Mouse (Mus musculus): ENCODE measurements around the gene Hsd17b1. TPM values are rescaled to one million over a fixed set of nuclear protein-coding genes. Genes with fewer than 3 reads are reported as not detected.

Hsd17b1 gene
- polyA plus RNA-seq, 1 experiment from 2014 or later = 0.28 TPM

DNA sequence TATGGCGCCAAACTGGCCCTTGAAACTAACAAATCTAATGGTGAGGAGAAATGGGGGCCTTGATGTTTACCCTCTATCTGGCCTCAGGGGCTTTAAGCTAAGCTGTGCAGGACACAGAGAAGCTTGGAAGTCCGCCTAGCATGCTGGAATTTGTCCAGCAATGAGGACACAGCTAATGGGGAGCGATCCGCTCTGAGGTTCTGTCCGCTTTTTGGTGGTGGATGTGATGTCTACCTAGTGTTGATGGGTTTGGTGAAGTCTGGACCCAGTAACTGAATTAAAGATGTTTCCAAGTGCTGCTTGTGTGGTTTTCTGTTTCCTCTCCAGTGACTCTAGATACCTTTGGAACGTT lies 8.1 kb downstream of the Hsd17b1 start:
- peaks cover 5% of the 10 kb centered on the region for H3K27me3 ChIP-seq (ENCODE audit: control insufficient read depth, insufficient read depth, low read depth, low read length)
- peaks cover 20% of the 10 kb centered on the region for H3K36me3 ChIP-seq (ENCODE audit: control insufficient read depth, insufficient read depth)
- 0 out of 2 replicates have a peak overlapping the region, but pooled peaks have one; percentile 80 for H3K9ac ChIP-seq (ENCODE audit: low read depth, low read length)
- peaks cover 47% of the 10 kb centered on the region for H3K4me1 ChIP-seq (ENCODE audit: control insufficient read depth, low read depth, low read length)
- H3K4me3 ChIP-seq (ENCODE audit: low read depth, low read length) = peak overlapping the region; percentile 77
- H3K4me2 ChIP-seq (ENCODE audit: low read depth, low read length) = peak overlapping the region; percentile 92
- H3K9me3 ChIP-seq (replicated peaks; ENCODE audit: control insufficient read depth, low read length) = no peaks in the 10 kb centered on the region
- WGBS (ENCODE audit: insufficient replicate concordance) = 73% methylated on average over 6 of the region's 6 CpGs
- ATAC-seq (ENCODE audit: low read depth) = no peak
- H3K27ac ChIP-seq (ENCODE audit: low read length) = peak overlapping the region; percentile 65

DNA sequence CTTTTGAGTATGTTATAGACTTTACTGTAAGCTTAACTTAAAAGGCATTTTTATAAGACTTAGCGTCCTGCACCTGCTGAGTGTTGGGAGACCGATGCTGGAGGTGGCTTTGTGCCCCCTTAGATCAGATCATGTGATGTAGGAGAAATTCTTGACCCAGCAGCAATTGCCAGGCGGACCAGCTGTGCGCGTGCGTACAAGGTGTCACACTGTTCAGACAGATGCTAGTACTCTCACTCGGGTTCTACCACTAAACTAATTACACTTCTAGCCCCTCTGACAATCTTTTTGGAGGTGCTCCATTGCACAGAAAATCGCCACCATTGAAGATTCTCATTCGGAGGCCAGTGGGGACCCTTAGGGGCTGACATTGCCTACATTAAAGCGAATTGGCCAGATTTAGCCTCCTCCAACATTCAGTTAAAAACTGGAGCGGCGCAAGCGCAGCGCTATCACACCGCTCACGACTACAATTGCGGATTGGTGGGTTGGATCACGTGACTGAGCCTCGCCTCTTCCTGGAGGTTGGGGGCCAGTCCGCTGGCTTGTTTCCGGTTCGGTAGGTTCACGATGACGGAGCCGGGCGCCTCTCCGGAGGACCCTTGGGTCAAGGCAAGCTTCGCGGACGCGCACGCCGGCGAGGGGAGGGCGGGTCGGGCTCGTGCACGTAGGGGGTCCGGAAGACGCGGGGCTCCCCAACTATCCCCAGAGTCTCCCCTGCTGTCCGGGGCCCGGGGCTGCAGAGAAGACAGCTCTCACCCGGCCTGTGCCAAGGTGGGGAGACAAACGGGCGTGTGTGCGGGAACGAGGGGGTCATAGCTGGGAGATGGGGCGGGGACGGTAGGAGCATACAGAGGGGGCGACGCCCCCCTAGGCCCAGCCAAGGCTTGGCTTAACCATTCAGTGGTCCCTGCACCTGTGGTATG lies 8.8 kb downstream of the Hsd17b1 start, which contains the start of gene Mlx:
TSS of gene Mlx (plus strand) at position 522 of the 926 bp plus-strand sequence.
- WGBS (ENCODE audit: insufficient replicate concordance) = 2% methylated on average over 51 of the region's 52 CpGs
- Histone ChIP-seq H3K9me3 (replicated peaks; ENCODE audit: control insufficient read depth, low read length) (no peaks in the 10 kb centered on the region), H3K27ac (ENCODE audit: low read length) (peak within 1 kb of the TSS; percentile 65), H3K4me1 (ENCODE audit: control insufficient read depth, low read depth, low read length) (peaks cover 40% of the 10 kb centered on the region), H3K27me3 (ENCODE audit: control insufficient read depth, insufficient read depth, low read depth, low read length) (no peaks in the 10 kb centered on the region), H3K4me2 (ENCODE audit: low read depth, low read length) (peak within 1 kb of the TSS; percentile 92), H3K9ac (ENCODE audit: low read depth, low read length) (peak within 1 kb of the TSS; percentile 80), H3K4me3 (ENCODE audit: low read depth, low read length) (peak within 1 kb of the TSS; percentile 77), H3K36me3 (ENCODE audit: control insufficient read depth, insufficient read depth) (peaks cover 26% of the 10 kb centered on the region)
- ATAC-seq (ENCODE audit: low read depth) = peak; percentile 78

- Histone ChIP-seq H3K4me2 (ENCODE audit: low read depth, low read length) (peak overlapping the region; percentile 92), H3K4me3 (ENCODE audit: low read depth, low read length) (peak overlapping the region; percentile 77), H3K4me1 (ENCODE audit: control insufficient read depth, low read depth, low read length) (peaks cover 37% of the 10 kb centered on the region), H3K27me3 (ENCODE audit: control insufficient read depth, insufficient read depth, low read depth, low read length) (no peaks in the 10 kb centered on the region), H3K9ac (ENCODE audit: low read depth, low read length) (peak overlapping the region; percentile 80), H3K27ac (ENCODE audit: low read length) (peak overlapping the region; percentile 65), H3K9me3 (replicated peaks; ENCODE audit: control insufficient read depth, low read length) (no peaks in the 10 kb centered on the region), H3K36me3 (ENCODE audit: control insufficient read depth, insufficient read depth) (peaks cover 32% of the 10 kb centered on the region)
- 8% methylated on average over 8 of the region's 8 CpGs for WGBS (ENCODE audit: insufficient replicate concordance)
- ATAC-seq (ENCODE audit: low read depth) = no peak
Observed at GRCm38 (mm10) chr11:101087682-101088055, 9.5 kb downstream of the Hsd17b1 start.

GRCm38 (mm10) chr11:101089931-101090330 lies 11.7 kb downstream of the Hsd17b1 start:
- H3K27ac ChIP-seq (ENCODE audit: low read length) = no peak overlapping the region
- peaks cover 35% of the 10 kb centered on the region for H3K4me1 ChIP-seq (ENCODE audit: control insufficient read depth, low read depth, low read length)
- ATAC-seq (ENCODE audit: low read depth) = no peak
- no peaks in the 10 kb centered on the region for H3K27me3 ChIP-seq (ENCODE audit: control insufficient read depth, insufficient read depth, low read depth, low read length)
- no peak overlapping the region for H3K4me3 ChIP-seq (ENCODE audit: low read depth, low read length)
- H3K9me3 ChIP-seq (replicated peaks; ENCODE audit: control insufficient read depth, low read length) = no peaks in the 10 kb centered on the region
- WGBS (ENCODE audit: insufficient replicate concordance) = 64% methylated on average over 1 of the region's 1 CpGs
- H3K4me2 ChIP-seq (ENCODE audit: low read depth, low read length) = no peak overlapping the region
- peaks cover 36% of the 10 kb centered on the region for H3K36me3 ChIP-seq (ENCODE audit: control insufficient read depth, insufficient read depth)
- H3K9ac ChIP-seq (ENCODE audit: low read depth, low read length) = no peak overlapping the region

- peak overlapping the region; percentile 94 for H3K9ac ChIP-seq (ENCODE audit: low read depth, low read length)
- H3K4me3 ChIP-seq (ENCODE audit: low read depth, low read length) = peak overlapping the region; percentile 90
- H3K36me3 ChIP-seq (ENCODE audit: control insufficient read depth, insufficient read depth) = peaks cover 54% of the 10 kb centered on the region
- ATAC-seq (ENCODE audit: low read depth) = 0 out of 2 replicates have a peak, but pooled peaks have one; percentile 6
- peaks cover 18% of the 10 kb centered on the region for H3K4me1 ChIP-seq (ENCODE audit: control insufficient read depth, low read depth, low read length)
- under 1% methylated on average over 18 of the region's 18 CpGs for WGBS (ENCODE audit: insufficient replicate concordance)
- peak overlapping the region; percentile 88 for H3K4me2 ChIP-seq (ENCODE audit: low read depth, low read length)
- H3K9me3 ChIP-seq (replicated peaks; ENCODE audit: control insufficient read depth, low read length) = no peaks in the 10 kb centered on the region
- no peaks in the 10 kb centered on the region for H3K27me3 ChIP-seq (ENCODE audit: control insufficient read depth, insufficient read depth, low read depth, low read length)
- 0 out of 2 replicates have a peak overlapping the region, but pooled peaks have one; percentile 31 for H3K27ac ChIP-seq (ENCODE audit: low read length)
Observed at GRCm38 (mm10) chr11:101094930-101095313, 16.7 kb downstream of the Hsd17b1 start.

GRCm38 (mm10) chr11:101095314-101096024 lies 17.3 kb downstream of the Hsd17b1 start, which contains the start of gene Psmc3ip:
Psmc3ip (minus strand) TSS chr11:101095436.
- 0% methylated on average over 43 of the region's 43 CpGs for WGBS (ENCODE audit: insufficient replicate concordance)
- H3K9me3 ChIP-seq (replicated peaks; ENCODE audit: control insufficient read depth, low read length) = no peaks in the 10 kb centered on the region
- H3K27me3 ChIP-seq (ENCODE audit: control insufficient read depth, insufficient read depth, low read depth, low read length) = no peaks in the 10 kb centered on the region
- ATAC-seq (ENCODE audit: low read depth) = peak; percentile 98
- peak within 1 kb of the TSS; percentile 90 for H3K4me3 ChIP-seq (ENCODE audit: low read depth, low read length)
- H3K4me1 ChIP-seq (ENCODE audit: control insufficient read depth, low read depth, low read length) = peaks cover 18% of the 10 kb centered on the region
- peaks cover 54% of the 10 kb centered on the region for H3K36me3 ChIP-seq (ENCODE audit: control insufficient read depth, insufficient read depth)
- H3K27ac ChIP-seq (ENCODE audit: low read length) = peak within 1 kb of the TSS; percentile 97
- H3K9ac ChIP-seq (ENCODE audit: low read depth, low read length) = peak within 1 kb of the TSS; percentile 94
- H3K4me2 ChIP-seq (ENCODE audit: low read depth, low read length) = peak within 1 kb of the TSS; percentile 88

- 82% methylated on average over 8 of the region's 8 CpGs for WGBS (ENCODE audit: insufficient replicate concordance)
- Histone ChIP-seq H3K36me3 (ENCODE audit: control insufficient read depth, insufficient read depth) (peaks cover 48% of the 10 kb centered on the region), H3K4me1 (ENCODE audit: control insufficient read depth, low read depth, low read length) (peaks cover 18% of the 10 kb centered on the region), H3K9me3 (replicated peaks; ENCODE audit: control insufficient read depth, low read length) (no peaks in the 10 kb centered on the region), H3K27ac (ENCODE audit: low read length) (no peak overlapping the region), H3K9ac (ENCODE audit: low read depth, low read length) (no peak overlapping the region), H3K4me2 (ENCODE audit: low read depth, low read length) (no peak overlapping the region), H3K27me3 (ENCODE audit: control insufficient read depth, insufficient read depth, low read depth, low read length) (no peaks in the 10 kb centered on the region), H3K4me3 (ENCODE audit: low read depth, low read length) (no peak overlapping the region)
- no peak for ATAC-seq (ENCODE audit: low read depth)
Observed at GRCm38 (mm10) chr11:101098231-101098630, 20.0 kb downstream of the Hsd17b1 start.

GRCm38 (mm10) chr11:101103011-101103410 lies 24.8 kb downstream of the Hsd17b1 start:
- Histone ChIP-seq H3K4me3 (ENCODE audit: low read depth, low read length) (no peak overlapping the region), H3K27me3 (ENCODE audit: control insufficient read depth, insufficient read depth, low read depth, low read length) (no peaks in the 10 kb centered on the region), H3K27ac (ENCODE audit: low read length) (no peak overlapping the region), H3K4me1 (ENCODE audit: control insufficient read depth, low read depth, low read length) (no peaks in the 10 kb centered on the region), H3K4me2 (ENCODE audit: low read depth, low read length) (no peak overlapping the region), H3K36me3 (ENCODE audit: control insufficient read depth, insufficient read depth) (peaks cover 46% of the 10 kb centered on the region), H3K9ac (ENCODE audit: low read depth, low read length) (no peak overlapping the region), H3K9me3 (replicated peaks; ENCODE audit: control insufficient read depth, low read length) (no peaks in the 10 kb centered on the region)
- 83% methylated on average over 5 of the region's 5 CpGs for WGBS (ENCODE audit: insufficient replicate concordance)
- ATAC-seq (ENCODE audit: low read depth) = no peak

All from liver, embryonic 16.5 days (tissue).